Mouse (Mus musculus): ENCODE measurements around the gene Tssc4. TPM values are rescaled to one million over a fixed set of nuclear protein-coding genes. Genes with fewer than 3 reads are reported as not detected.

Gene Tssc4
- total RNA-seq, 1 experiment = 51.0 TPM

DNA sequence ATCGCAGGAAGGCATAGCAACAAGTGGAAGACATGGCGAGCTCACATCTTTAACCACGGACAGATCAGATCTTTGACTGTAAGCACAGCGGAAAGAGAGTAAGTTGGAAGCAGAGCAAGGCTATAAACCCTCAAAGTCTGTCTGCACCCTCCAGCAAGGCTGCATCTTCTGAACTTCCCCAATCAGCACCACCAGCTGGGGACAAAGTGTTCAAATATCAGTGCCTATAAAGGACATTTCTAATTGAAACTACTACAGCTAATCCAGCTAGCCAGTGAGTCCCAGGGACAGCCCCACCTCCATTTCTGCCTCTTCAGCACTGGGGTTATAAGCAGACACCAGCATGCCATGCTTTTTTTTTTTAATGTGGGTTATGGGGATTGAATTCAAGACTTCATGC, 31.7 kb upstream of the Tssc4 start:
- Histone ChIP-seq H3K9ac (ENCODE audit: insufficient read depth, low read depth, low read length, poor library complexity, severe bottlenecking) (no peak overlapping the region), H3K27ac (ENCODE audit: insufficient read depth, low read depth, low read length, poor library complexity, severe bottlenecking) (no peak overlapping the region), H3K4me1 (ENCODE audit: control insufficient read depth in 2 of 2, insufficient read depth in 2 of 2, low read length in 2 of 2, poor library complexity in 1 of 2) (no peaks in the 10 kb centered on the region), H3K4me3 (ENCODE audit: insufficient read depth in 1 of 2, low read depth in 1 of 2, low read length in 2 of 2, poor library complexity in 1 of 2, severe bottlenecking in 1 of 2) (no peak overlapping the region), H3K9me3 (ENCODE audit: control insufficient read depth, insufficient read depth, low read depth, low read length) (no peaks in the 10 kb centered on the region), H3K36me3 (ENCODE audit: control insufficient read depth, insufficient read depth, low read length, poor library complexity, severe bottlenecking) (no peaks in the 10 kb centered on the region)
- DNase-seq (ENCODE audit: low read depth, low spot score) = no peak
- in situ Hi-C loops (cut with MboI; ENCODE audit: low sequenced_read_pairs in 2 of 2, unreplicated experiment in 2 of 2) = no loop called here
- TF ChIP-seq MAFK (IDR thresholded peaks at IDR 0.05; ENCODE audit: insufficient read depth, low read depth, low read length) (no peak), HCFC1 (IDR thresholded peaks at IDR 0.05; ENCODE audit: borderline replicate concordance, insufficient read depth, low read length) (no peak), ZC3H11A (IDR thresholded peaks at IDR 0.05; ENCODE audit: borderline replicate concordance, low read depth, low read length) (no peak), ZNF384 (IDR thresholded peaks at IDR 0.05; ENCODE audit: low read depth, low read length) (no peak), CHD2 (IDR thresholded peaks at IDR 0.05; ENCODE audit: low read depth, low read length) (no peak)

DNA sequence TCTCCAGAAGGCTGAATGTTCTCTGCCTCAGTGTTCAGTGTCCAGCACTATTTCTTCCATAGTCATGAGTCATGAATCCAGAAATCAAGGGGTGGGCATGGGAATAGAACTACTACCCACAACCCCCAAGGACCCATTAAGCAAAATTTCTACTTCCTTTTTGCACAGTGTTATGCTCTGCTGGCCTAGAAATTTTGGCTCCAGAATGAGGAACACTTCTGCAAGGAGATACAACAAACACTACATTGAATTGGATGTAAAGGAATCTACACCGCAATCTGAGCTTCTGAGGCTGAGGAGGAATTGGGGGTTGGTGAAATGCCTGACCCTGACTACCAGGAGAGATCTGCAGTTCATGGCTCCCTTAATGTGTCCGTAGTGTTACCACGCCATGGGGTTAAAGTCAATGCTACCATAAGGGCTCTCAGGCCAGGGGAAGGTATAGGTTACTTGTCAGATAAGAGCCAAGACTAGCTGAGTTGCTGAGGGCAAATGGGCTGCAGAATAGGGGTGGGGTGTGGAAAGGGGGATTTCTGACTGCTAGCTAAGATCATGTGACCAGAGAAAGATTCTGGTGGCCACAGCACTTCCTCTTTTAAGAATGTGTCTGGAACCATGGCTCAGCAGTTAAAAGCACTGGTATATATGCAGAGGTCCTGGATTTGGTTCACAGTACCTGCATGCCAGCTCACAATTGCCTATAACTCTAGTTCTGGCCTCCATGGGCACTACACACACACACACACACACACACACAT, 30.7 kb upstream of the Tssc4 start:
- Histone ChIP-seq H3K4me1 (ENCODE audit: control insufficient read depth in 2 of 2, insufficient read depth in 2 of 2, low read length in 2 of 2, poor library complexity in 1 of 2) (no peaks in the 10 kb centered on the region), H3K9me3 (ENCODE audit: control insufficient read depth, insufficient read depth, low read depth, low read length) (no peaks in the 10 kb centered on the region), H3K4me3 (ENCODE audit: insufficient read depth in 1 of 2, low read depth in 1 of 2, low read length in 2 of 2, poor library complexity in 1 of 2, severe bottlenecking in 1 of 2) (no peak overlapping the region), H3K36me3 (ENCODE audit: control insufficient read depth, insufficient read depth, low read length, poor library complexity, severe bottlenecking) (no peaks in the 10 kb centered on the region; the same call in 1 of the 2 replicates), H3K9ac (ENCODE audit: insufficient read depth, low read depth, low read length, poor library complexity, severe bottlenecking) (no peak overlapping the region), H3K27ac (ENCODE audit: insufficient read depth, low read depth, low read length, poor library complexity, severe bottlenecking) (no peak overlapping the region)
- no peak for TF ChIP-seq CHD2 (IDR thresholded peaks at IDR 0.05; ENCODE audit: low read depth, low read length)
- TF ChIP-seq ZC3H11A (IDR thresholded peaks at IDR 0.05; ENCODE audit: borderline replicate concordance, low read depth, low read length) = no peak
- TF ChIP-seq HCFC1 (IDR thresholded peaks at IDR 0.05; ENCODE audit: borderline replicate concordance, insufficient read depth, low read length) = no peak
- TF ChIP-seq MAFK (IDR thresholded peaks at IDR 0.05; ENCODE audit: insufficient read depth, low read depth, low read length) = no peak
- TF ChIP-seq ZNF384 (IDR thresholded peaks at IDR 0.05; ENCODE audit: low read depth, low read length) = no peak
- in situ Hi-C loops (cut with MboI; ENCODE audit: low sequenced_read_pairs in 2 of 2, unreplicated experiment in 2 of 2) = no loop called here
- no peak for DNase-seq (ENCODE audit: low read depth, low spot score)

DNA sequence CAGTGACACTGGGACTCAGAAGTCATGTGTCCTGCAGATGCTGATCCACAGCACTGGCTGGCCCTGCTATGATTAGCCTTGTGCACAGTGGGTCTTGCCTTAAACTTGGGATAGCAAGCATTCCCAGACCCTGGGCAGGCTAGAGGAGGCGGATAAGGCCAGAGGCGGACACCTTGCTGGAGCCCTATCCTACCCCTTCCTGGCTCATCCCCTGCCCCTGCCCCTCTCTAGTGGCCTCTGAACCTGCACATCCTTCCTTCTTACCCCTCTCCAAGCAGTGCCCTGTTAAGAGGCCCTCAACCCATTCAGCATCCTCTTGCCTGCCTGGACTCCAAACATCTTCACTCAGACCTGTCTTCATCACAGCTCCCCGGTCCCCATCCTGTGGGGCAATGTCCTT, 28.5 kb upstream of the Tssc4 start:
- Histone ChIP-seq H3K27ac (ENCODE audit: insufficient read depth, low read depth, low read length, poor library complexity, severe bottlenecking) (no peak overlapping the region), H3K9ac (ENCODE audit: insufficient read depth, low read depth, low read length, poor library complexity, severe bottlenecking) (no peak overlapping the region), H3K4me1 (ENCODE audit: control insufficient read depth in 2 of 2, insufficient read depth in 2 of 2, low read length in 2 of 2, poor library complexity in 1 of 2) (no peaks in the 10 kb centered on the region), H3K9me3 (ENCODE audit: control insufficient read depth, insufficient read depth, low read depth, low read length) (no peaks in the 10 kb centered on the region), H3K4me3 (ENCODE audit: insufficient read depth in 1 of 2, low read depth in 1 of 2, low read length in 2 of 2, poor library complexity in 1 of 2, severe bottlenecking in 1 of 2) (no peak overlapping the region), H3K36me3 (ENCODE audit: control insufficient read depth, insufficient read depth, low read length, poor library complexity, severe bottlenecking) (no peaks in the 10 kb centered on the region; the same call in 1 of the 2 replicates)
- no peak for DNase-seq (ENCODE audit: low read depth, low spot score)
- in situ Hi-C loops (cut with MboI; ENCODE audit: low sequenced_read_pairs in 2 of 2, unreplicated experiment in 2 of 2) = no loop called here
- TF ChIP-seq ZC3H11A (IDR thresholded peaks at IDR 0.05; ENCODE audit: borderline replicate concordance, low read depth, low read length) (no peak), MAFK (IDR thresholded peaks at IDR 0.05; ENCODE audit: insufficient read depth, low read depth, low read length) (no peak), HCFC1 (IDR thresholded peaks at IDR 0.05; ENCODE audit: borderline replicate concordance, insufficient read depth, low read length) (no peak), CHD2 (IDR thresholded peaks at IDR 0.05; ENCODE audit: low read depth, low read length) (no peak), ZNF384 (IDR thresholded peaks at IDR 0.05; ENCODE audit: low read depth, low read length) (no peak)

DNA sequence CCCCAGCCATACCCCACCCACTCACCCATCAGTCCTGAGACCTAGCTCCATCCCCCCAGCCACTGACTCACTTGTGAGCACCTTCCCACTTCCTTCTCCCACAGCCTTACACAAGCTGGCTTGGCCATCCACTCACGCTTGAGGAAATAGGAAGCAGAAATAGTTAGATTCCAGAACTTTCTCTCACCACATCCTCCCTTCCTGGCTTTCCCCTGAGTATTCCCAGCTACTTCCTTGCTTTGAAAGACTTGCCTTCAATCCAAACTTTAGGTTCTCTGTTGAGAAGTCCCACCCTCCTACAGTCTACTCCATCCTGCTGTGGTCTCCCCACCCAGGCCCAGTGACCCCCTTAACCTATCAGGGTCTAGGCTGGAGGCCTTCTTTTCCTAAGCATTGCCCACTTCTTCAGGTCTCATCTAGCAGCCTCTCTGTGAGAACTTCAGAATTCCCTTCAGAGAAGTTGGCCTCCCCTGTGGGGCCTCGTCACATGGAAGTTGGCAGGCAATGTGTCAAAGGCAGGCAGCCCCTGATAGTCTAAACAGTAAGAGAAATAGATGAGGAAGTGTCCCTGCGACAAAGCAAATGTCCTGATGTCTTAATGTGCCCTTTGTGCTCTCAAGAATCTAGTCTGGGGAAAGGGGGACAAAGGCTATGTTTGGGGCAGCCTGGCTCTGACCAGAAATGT, 27.8 kb upstream of the Tssc4 start:
- H3K36me3 ChIP-seq (ENCODE audit: control insufficient read depth, insufficient read depth, low read length, poor library complexity, severe bottlenecking) = no peaks in the 10 kb centered on the region; the same call in 1 of the 2 replicates
- H3K9me3 ChIP-seq (ENCODE audit: control insufficient read depth, insufficient read depth, low read depth, low read length) = no peaks in the 10 kb centered on the region
- DNase-seq (ENCODE audit: low read depth, low spot score) = no peak
- no peak overlapping the region for H3K4me3 ChIP-seq (ENCODE audit: insufficient read depth in 1 of 2, low read depth in 1 of 2, low read length in 2 of 2, poor library complexity in 1 of 2, severe bottlenecking in 1 of 2)
- in situ Hi-C loops (cut with MboI; ENCODE audit: low sequenced_read_pairs in 2 of 2, unreplicated experiment in 2 of 2) = no loop called here
- no peak overlapping the region for H3K27ac ChIP-seq (ENCODE audit: insufficient read depth, low read depth, low read length, poor library complexity, severe bottlenecking)
- H3K4me1 ChIP-seq (ENCODE audit: control insufficient read depth in 2 of 2, insufficient read depth in 2 of 2, low read length in 2 of 2, poor library complexity in 1 of 2) = no peaks in the 10 kb centered on the region
- TF ChIP-seq ZC3H11A (IDR thresholded peaks at IDR 0.05; ENCODE audit: borderline replicate concordance, low read depth, low read length) = no peak
- no peak for TF ChIP-seq ZNF384 (IDR thresholded peaks at IDR 0.05; ENCODE audit: low read depth, low read length)
- no peak for TF ChIP-seq CHD2 (IDR thresholded peaks at IDR 0.05; ENCODE audit: low read depth, low read length)
- TF ChIP-seq HCFC1 (IDR thresholded peaks at IDR 0.05; ENCODE audit: borderline replicate concordance, insufficient read depth, low read length) = no peak
- no peak overlapping the region for H3K9ac ChIP-seq (ENCODE audit: insufficient read depth, low read depth, low read length, poor library complexity, severe bottlenecking)
